Mouse (Mus musculus) midbrain, embryonic 16.5 days (tissue): Measurements from ENCODE around the gene Cnnm2. TPM values are rescaled to one million over a fixed set of nuclear protein-coding genes. Genes with fewer than 3 reads are reported as not detected.
"Not testable (repeated sequence)": the region's sequence is repeated elsewhere in the genome, so short reads cannot be mapped to it uniquely, and the experiment has no call there.

Experiments
- ATAC-seq: fragments of 200-750 bp; cut with Nextera tagmentation; 2 replicates; pipeline ENCODE4 v1.8.0; 2017; ENCODE audit warnings: moderate TSS enrichment
- H3K27ac ChIP-seq: fragments of 300-500 bp; sonication (generic); 2 replicates; pipeline ENCODE4 v1.5.1; 2014; ENCODE audit warnings: mild to moderate bottlenecking, low read length, mixed read lengths
- H3K27me3 ChIP-seq: fragments of 300-500 bp; sonication (generic); 2 replicates; pipeline ENCODE4 v1.6.1; 2014; ENCODE audit warnings: low read depth, low read length, mixed read lengths; ENCODE audit not compliant: control insufficient read depth, insufficient read depth
- H3K36me3 ChIP-seq: fragments of 300-500 bp; sonication (generic); 2 replicates; pipeline ENCODE4 v1.6.1; 2014; ENCODE audit warnings: mild to moderate bottlenecking, low read length, moderate library complexity, mixed read lengths; ENCODE audit not compliant: control insufficient read depth, insufficient read depth
- H3K4me1 ChIP-seq: fragments of 300-500 bp; sonication (generic); 2 replicates; pipeline ENCODE4 v1.6.1; 2014; ENCODE audit warnings: mild to moderate bottlenecking, low read length, mixed read lengths; ENCODE audit not compliant: control insufficient read depth, insufficient read depth
- H3K4me2 ChIP-seq: fragments of 300-500 bp; sonication (generic); 2 replicates; pipeline ENCODE4 v1.6.1; 2014; ENCODE audit warnings: mild to moderate bottlenecking, low read length, mixed read lengths
- H3K4me3 ChIP-seq: fragments of 300-500 bp; sonication (generic); 2 replicates; pipeline ENCODE4 v1.5.1; 2014; ENCODE audit warnings: low read depth, mild to moderate bottlenecking, low read length, moderate library complexity, mixed read lengths
- H3K9ac ChIP-seq: fragments of 300-500 bp; sonication (generic); 2 replicates; pipeline ENCODE4 v1.6.1; 2014; ENCODE audit warnings: low read depth, low read length, mixed read lengths
- H3K9me3 ChIP-seq: fragments of 300-500 bp; sonication (generic); replicated peaks from 2 replicates; pipeline ENCODE4 v1.6.1; 2014; ENCODE audit warnings: mild to moderate bottlenecking, low read length, mixed read lengths; ENCODE audit not compliant: control insufficient read depth, poor library complexity, severe bottlenecking
- WGBS: fragments of 180-500 bp; shearing (Covaris S2); extraction: QIAGEN DNeasy Blood & Tissue Kit; methylation state at CpG from one replicate; pipeline ENCODE4 v1.1.7; 2014; 5-methylcytosine and 5-hydroxymethylcytosine counted together
- polyA plus RNA-seq: library from polyadenylated mRNA; unstranded; fragments of >200 nt; fragmentation: Nextera tagmentation; extraction: Ambion mirVana; gene quantifications from 2 replicates; pipeline ENCODE4 v1.2.1, GENCODE M21; 2015

The Cnnm2 gene
- polyA plus RNA-seq, 1 experiment from 2014 or later: 6.8 TPM

- Histone ChIP-seq H3K4me2 (no peak overlapping the region), H3K4me1 (peaks cover 3% of the 10 kb centered on the region), H3K9me3 (no peaks in the 10 kb centered on the region), H3K27me3 (no peaks in the 10 kb centered on the region), H3K27ac (no peak overlapping the region), H3K9ac (no peak overlapping the region), H3K36me3 (no peaks in the 10 kb centered on the region), H3K4me3 (no peak overlapping the region)
- no peak for ATAC-seq
- 86% methylated on average over 10 of the region's 10 CpGs for WGBS
Observed at GRCm38 (mm10) chr19:46731351-46731750, 30.0 kb upstream of the Cnnm2 start.

- 96% methylated on average over 5 of the region's 5 CpGs for WGBS
- not testable (repeated sequence) for H3K27ac ChIP-seq, H3K4me1 ChIP-seq, H3K36me3 ChIP-seq, H3K27me3 ChIP-seq, H3K4me2 ChIP-seq, H3K4me3 ChIP-seq, H3K9me3 ChIP-seq, ATAC-seq, H3K9ac ChIP-seq
Observed at GRCm38 (mm10) chr19:46732673-46733072, 28.7 kb upstream of the Cnnm2 start.

- Histone ChIP-seq H3K27ac (no peak overlapping the region), H3K4me2 (no peak overlapping the region), H3K9ac (no peak overlapping the region), H3K4me3 (no peak overlapping the region), H3K4me1 (no peaks in the 10 kb centered on the region), H3K9me3 (no peaks in the 10 kb centered on the region), H3K36me3 (no peaks in the 10 kb centered on the region), H3K27me3 (no peaks in the 10 kb centered on the region)
- ATAC-seq: no peak
- WGBS: 95% methylated on average over 7 of the region's 7 CpGs
Observed at GRCm38 (mm10) chr19:46733626-46734025, 27.8 kb upstream of the Cnnm2 start.

GRCm38 (mm10) chr19:46735241-46735640 lies 26.2 kb upstream of the Cnnm2 start:
- Histone ChIP-seq H3K27ac (no peak overlapping the region), H3K4me3 (no peak overlapping the region), H3K27me3 (no peaks in the 10 kb centered on the region), H3K4me1 (no peaks in the 10 kb centered on the region), H3K9me3 (no peaks in the 10 kb centered on the region), H3K9ac (no peak overlapping the region), H3K36me3 (no peaks in the 10 kb centered on the region), H3K4me2 (no peak overlapping the region)
- 66% methylated on average over 5 of the region's 5 CpGs for WGBS
- no peak for ATAC-seq

GRCm38 (mm10) chr19:46737106-46737505 lies 24.3 kb upstream of the Cnnm2 start:
- no peak overlapping the region for H3K27ac ChIP-seq
- no peak overlapping the region for H3K4me3 ChIP-seq
- no peaks in the 10 kb centered on the region for H3K27me3 ChIP-seq
- no peak overlapping the region for H3K9ac ChIP-seq
- H3K36me3 ChIP-seq: no peaks in the 10 kb centered on the region
- 81% methylated on average over 7 of the region's 7 CpGs for WGBS
- H3K9me3 ChIP-seq: no peaks in the 10 kb centered on the region
- ATAC-seq: no peak
- no peak overlapping the region for H3K4me2 ChIP-seq
- no peaks in the 10 kb centered on the region for H3K4me1 ChIP-seq

GRCm38 (mm10) chr19:46740341-46741008 lies 20.9 kb upstream of the Cnnm2 start:
- no peak overlapping the region for H3K4me3 ChIP-seq
- H3K4me1 ChIP-seq: peaks cover 9% of the 10 kb centered on the region; the same call in 1 of the 2 replicates
- no peak overlapping the region for H3K9ac ChIP-seq
- no peak overlapping the region for H3K27ac ChIP-seq
- H3K27me3 ChIP-seq: no peaks in the 10 kb centered on the region
- H3K9me3 ChIP-seq: no peaks in the 10 kb centered on the region
- no peak overlapping the region for H3K4me2 ChIP-seq
- WGBS: 54% methylated on average over 7 of the region's 7 CpGs
- peak; percentile 21; the same call in 1 of the 2 replicates for ATAC-seq
- H3K36me3 ChIP-seq: no peaks in the 10 kb centered on the region

GRCm38 (mm10) chr19:46741574-46741973 lies 19.8 kb upstream of the Cnnm2 start:
- Histone ChIP-seq H3K27ac (no peak overlapping the region), H3K4me1 (peaks cover 9% of the 10 kb centered on the region; the same call in 1 of the 2 replicates), H3K4me3 (no peak overlapping the region), H3K9ac (no peak overlapping the region), H3K36me3 (no peaks in the 10 kb centered on the region), H3K27me3 (no peaks in the 10 kb centered on the region), H3K9me3 (no peaks in the 10 kb centered on the region), H3K4me2 (no peak overlapping the region)
- no peak for ATAC-seq
- WGBS: 35% methylated on average over 6 of the region's 6 CpGs

- H3K9ac ChIP-seq: no peak overlapping the region
- no peaks in the 10 kb centered on the region for H3K9me3 ChIP-seq
- no peaks in the 10 kb centered on the region for H3K27me3 ChIP-seq
- no peaks in the 10 kb centered on the region for H3K36me3 ChIP-seq
- H3K4me1 ChIP-seq: peaks cover 9% of the 10 kb centered on the region; the same call in 1 of the 2 replicates
- H3K4me2 ChIP-seq: peak overlapping the region; percentile 25; the same call in 1 of the 2 replicates
- H3K4me3 ChIP-seq: no peak overlapping the region
- peak; percentile 75 for ATAC-seq
- no peak overlapping the region for H3K27ac ChIP-seq
- 37% methylated on average over 9 of the region's 9 CpGs for whole genome bisulfite sequencing
Observed at GRCm38 (mm10) chr19:46744681-46745080, 16.7 kb upstream of the Cnnm2 start.

- H3K9ac ChIP-seq: no peak overlapping the region
- H3K4me2 ChIP-seq: no peak overlapping the region
- peaks cover 9% of the 10 kb centered on the region; the same call in 1 of the 2 replicates for H3K4me1 ChIP-seq
- no peaks in the 10 kb centered on the region for H3K36me3 ChIP-seq
- WGBS: 92% methylated on average over 3 of the region's 3 CpGs
- H3K27ac ChIP-seq: no peak overlapping the region
- ATAC-seq: no peak
- H3K27me3 ChIP-seq: no peaks in the 10 kb centered on the region
- no peak overlapping the region for H3K4me3 ChIP-seq
- no peaks in the 10 kb centered on the region for H3K9me3 ChIP-seq
Observed at GRCm38 (mm10) chr19:46747799-46748198, 13.6 kb upstream of the Cnnm2 start.
